Mouse (Mus musculus) ES-E14 (cell line): Measurements from ENCODE around the gene B4galt1. TPM values are rescaled to one million over a fixed set of nuclear protein-coding genes. Genes with fewer than 3 reads are reported as not detected.

Experiments
- DNase-seq: peaks from one replicate; pipeline ENCODE4 v3.0.0-alpha.2; 2013; ENCODE audit warnings: low read depth, low spot score
- H3K27ac ChIP-seq: 2 replicates; pipeline ENCODE4 v1.5.1; 2012; ENCODE audit warnings: low read depth, mild to moderate bottlenecking, low read length, moderate library complexity, mixed read lengths; ENCODE audit not compliant: poor library complexity, insufficient read depth, severe bottlenecking
- H3K36me3 ChIP-seq: 2 replicates; pipeline ENCODE4 v1.6.1; 2012; ENCODE audit warnings: mild to moderate bottlenecking, low read length, moderate library complexity, mixed read lengths; ENCODE audit not compliant: control insufficient read depth, poor library complexity, insufficient read depth, severe bottlenecking
- H3K4me1 ChIP-seq, 2 experiments: fragments of 150-350 bp in 1 of 2; sonication (generic) in 1 of 2; 2 replicates each; pipeline ENCODE4 v1.6.1; 2012; ENCODE audit warnings: low read length in 2 of 2, mild to moderate bottlenecking in 1 of 2, mixed read lengths in 1 of 2; ENCODE audit not compliant: control insufficient read depth in 2 of 2, insufficient read depth in 2 of 2, poor library complexity in 1 of 2
- H3K4me3 ChIP-seq, 2 experiments: fragments of 150-350 bp in 1 of 2; sonication (generic) in 1 of 2; 2 replicates each; pipeline ENCODE4 v1.5.1; 2012; ENCODE audit warnings: low read length in 2 of 2, low read depth in 1 of 2, mild to moderate bottlenecking in 1 of 2, mixed read lengths in 1 of 2; ENCODE audit not compliant: insufficient read depth in 1 of 2, poor library complexity in 1 of 2, severe bottlenecking in 1 of 2
- H3K9ac ChIP-seq: 2 replicates; pipeline ENCODE4 v1.6.1; 2012; ENCODE audit warnings: low read depth, mild to moderate bottlenecking, low read length, mixed read lengths; ENCODE audit not compliant: poor library complexity, insufficient read depth, severe bottlenecking
- H3K9me3 ChIP-seq: fragments of 150-350 bp; sonication (generic); 2 replicates; pipeline ENCODE4 v1.6.1; 2012; ENCODE audit warnings: low read depth, mild to moderate bottlenecking, low read length; ENCODE audit not compliant: control insufficient read depth, insufficient read depth
- CHD2 ChIP-seq: IDR thresholded peaks from 2 replicates; pipeline ENCODE4 v1.6.1; 2014; ENCODE audit warnings: mild to moderate bottlenecking, low read depth, low read length, inconsistent platforms
- HCFC1 ChIP-seq: IDR thresholded peaks from 2 replicates; pipeline ENCODE4 v1.6.1; 2012; ENCODE audit warnings: low read length, inconsistent platforms, borderline replicate concordance; ENCODE audit not compliant: insufficient read depth
- MAFK ChIP-seq: IDR thresholded peaks from 2 replicates; pipeline ENCODE4 v1.6.1; 2014; ENCODE audit warnings: mild to moderate bottlenecking, low read depth, low read length, inconsistent platforms; ENCODE audit not compliant: insufficient read depth
- ZC3H11A ChIP-seq: IDR thresholded peaks from 2 replicates; pipeline ENCODE4 v1.6.1; 2012; ENCODE audit warnings: low read depth, mild to moderate bottlenecking, inconsistent platforms, low read length, borderline replicate concordance
- ZNF384 ChIP-seq: IDR thresholded peaks from 2 replicates; pipeline ENCODE4 v1.6.1; 2012; ENCODE audit warnings: low read depth, low read length, inconsistent platforms
- in situ Hi-C, 2 experiments: fragments of 600-800 bp; cut with MboI; formaldehyde crosslinking; loops; one replicate each; pipeline ENCODE4 v1.15.1; 2025; ENCODE audit warnings: low sequenced_read_pairs in 2 of 2, inconsistent platforms in 1 of 2; ENCODE audit not compliant: unreplicated experiment in 2 of 2
- total RNA-seq: library from RNA; depleted of rRNA; stranded (reverse); fragments of 300-350 nt; gene quantifications from 2 replicates; pipeline ENCODE4 v1.2.3, GENCODE M21; 2012

B4galt1 gene
- total RNA-seq, 1 experiment = 29.2 TPM

DNA sequence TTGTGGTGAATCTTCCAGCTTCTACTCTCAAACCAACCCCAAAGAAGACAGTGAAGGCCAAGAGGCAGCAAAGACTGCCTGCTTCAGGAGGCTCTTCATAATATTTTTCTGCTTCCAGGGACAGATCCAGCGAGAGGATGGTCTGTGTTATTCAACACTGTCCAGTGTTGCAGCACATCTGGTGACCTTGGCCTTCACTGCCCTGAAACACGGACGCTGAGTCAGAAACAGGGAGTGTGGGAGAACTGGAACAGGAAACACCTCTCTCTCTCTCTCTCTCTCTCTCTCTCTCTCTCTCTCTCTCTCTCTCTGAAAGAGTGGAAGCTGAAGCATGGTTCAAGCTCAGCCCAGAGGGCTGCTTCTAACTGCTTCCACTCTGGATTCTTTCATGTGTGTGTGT is 35.4 kb upstream of the B4galt1 start:
- no peaks in the 10 kb centered on the region for H3K36me3 ChIP-seq
- H3K4me3 ChIP-seq = no peak overlapping the region
- peaks cover 1 to 3% of the 10 kb centered on the region in 2 experiments; a peak in 1 of 4 replicates for H3K4me1 ChIP-seq
- no peaks in the 10 kb centered on the region for H3K9me3 ChIP-seq
- no peak overlapping the region for H3K9ac ChIP-seq
- no peak overlapping the region for H3K27ac ChIP-seq
- DNase-seq = no peak
- in situ Hi-C loops = no loop called here
- TF ChIP-seq HCFC1 (no peak), ZC3H11A (no peak), CHD2 (no peak), ZNF384 (no peak), MAFK (no peak)

DNA sequence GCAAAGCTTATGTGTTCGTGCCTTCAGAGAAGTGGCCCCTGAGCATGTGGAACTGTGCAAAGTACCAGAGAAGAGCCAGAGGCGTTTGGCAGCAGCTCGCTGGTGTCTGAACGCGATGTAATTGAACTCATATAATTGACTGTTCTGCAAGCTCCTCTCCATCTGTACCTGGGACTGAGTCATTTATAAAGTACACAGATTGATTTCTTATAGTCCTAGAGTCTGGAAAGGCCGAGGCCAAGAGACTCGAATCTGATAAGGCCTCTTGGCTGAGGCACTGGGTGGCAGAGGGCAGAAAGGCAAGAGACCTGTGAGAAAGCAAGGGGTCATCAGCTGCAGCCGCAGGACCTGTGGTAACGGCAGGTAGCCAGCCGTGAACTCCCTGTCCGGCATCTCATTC is 35.0 kb upstream of the B4galt1 start:
- Histone ChIP-seq H3K9ac (no peak overlapping the region), H3K4me3 (no peak overlapping the region), H3K36me3 (no peaks in the 10 kb centered on the region), H3K27ac (no peak overlapping the region), H3K9me3 (no peaks in the 10 kb centered on the region), H3K4me1 (peaks cover 1 to 3% of the 10 kb centered on the region in 2 experiments; a peak in 1 of 4 replicates)
- TF ChIP-seq MAFK = no peak
- TF ChIP-seq HCFC1 = no peak
- in situ Hi-C loops = no loop called here
- no peak for DNase-seq

DNA sequence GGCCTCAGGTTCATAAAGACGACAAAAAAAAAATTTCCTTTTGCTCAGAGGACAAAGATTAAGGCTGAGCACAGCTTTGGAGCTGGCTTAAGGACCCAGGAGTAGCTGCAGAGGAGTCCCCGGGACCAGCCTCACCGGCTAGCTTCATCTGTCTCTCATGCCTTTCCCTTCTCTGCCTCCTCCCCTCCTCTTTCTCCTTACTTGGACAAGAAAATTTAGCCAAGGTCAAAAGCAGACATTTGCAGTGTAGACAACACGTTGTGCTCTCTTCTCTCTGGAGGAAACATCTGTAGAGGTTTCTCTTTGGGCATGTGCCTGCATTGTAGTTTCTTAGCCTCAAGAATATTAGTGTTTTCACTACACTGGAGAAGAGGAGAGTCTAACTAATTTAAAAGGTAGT is 32.1 kb upstream of the B4galt1 start:
- Histone ChIP-seq H3K27ac (no peak overlapping the region), H3K9me3 (no peaks in the 10 kb centered on the region), H3K4me1 (peaks cover 1 to 3% of the 10 kb centered on the region in 2 experiments; a peak in 1 of 4 replicates), H3K4me3 (no peak overlapping the region), H3K36me3 (no peaks in the 10 kb centered on the region), H3K9ac (no peak overlapping the region)
- in situ Hi-C loops = no loop called here
- no peak for DNase-seq
- no peak for TF ChIP-seq HCFC1
- no peak for TF ChIP-seq ZNF384
- TF ChIP-seq MAFK = no peak
- no peak for TF ChIP-seq CHD2
- TF ChIP-seq ZC3H11A = no peak

DNA sequence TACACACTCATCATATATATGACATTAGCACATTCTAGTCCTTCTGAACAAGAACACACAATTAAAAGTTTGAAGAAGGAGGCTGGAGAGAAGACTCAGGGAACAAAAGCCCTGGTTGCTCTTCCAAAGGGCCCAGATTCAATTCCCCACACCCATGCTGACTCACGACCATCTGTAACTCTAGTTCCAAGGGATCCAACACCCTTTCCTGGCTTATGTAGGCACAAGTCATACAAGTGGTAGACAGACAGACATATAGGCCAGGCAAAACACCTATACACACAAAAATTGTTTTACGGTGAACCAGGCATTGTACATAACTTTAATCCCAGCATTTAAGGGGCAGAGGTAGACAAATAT is 31.3 kb upstream of the B4galt1 start:
- H3K4me1 ChIP-seq = peaks cover 1 to 3% of the 10 kb centered on the region in 2 experiments; a peak in 1 of 4 replicates
- DNase-seq = no peak
- H3K9me3 ChIP-seq = no peaks in the 10 kb centered on the region
- H3K27ac ChIP-seq = no peak overlapping the region
- no peak overlapping the region for H3K9ac ChIP-seq
- TF ChIP-seq ZNF384 = no peak
- no peak for TF ChIP-seq CHD2
- no peak for TF ChIP-seq ZC3H11A
- TF ChIP-seq MAFK = no peak
- TF ChIP-seq HCFC1 = no peak
- in situ Hi-C loops = no loop called here
- no peak overlapping the region for H3K4me3 ChIP-seq
- no peaks in the 10 kb centered on the region for H3K36me3 ChIP-seq
